Mouse (Mus musculus): ENCODE measurements around the gene Eif1ax.
"Not testable (repeated sequence)": the region's sequence is repeated elsewhere in the genome, so short reads cannot be mapped to it uniquely, and the experiment has no call there.

The Eif1ax gene

DNA sequence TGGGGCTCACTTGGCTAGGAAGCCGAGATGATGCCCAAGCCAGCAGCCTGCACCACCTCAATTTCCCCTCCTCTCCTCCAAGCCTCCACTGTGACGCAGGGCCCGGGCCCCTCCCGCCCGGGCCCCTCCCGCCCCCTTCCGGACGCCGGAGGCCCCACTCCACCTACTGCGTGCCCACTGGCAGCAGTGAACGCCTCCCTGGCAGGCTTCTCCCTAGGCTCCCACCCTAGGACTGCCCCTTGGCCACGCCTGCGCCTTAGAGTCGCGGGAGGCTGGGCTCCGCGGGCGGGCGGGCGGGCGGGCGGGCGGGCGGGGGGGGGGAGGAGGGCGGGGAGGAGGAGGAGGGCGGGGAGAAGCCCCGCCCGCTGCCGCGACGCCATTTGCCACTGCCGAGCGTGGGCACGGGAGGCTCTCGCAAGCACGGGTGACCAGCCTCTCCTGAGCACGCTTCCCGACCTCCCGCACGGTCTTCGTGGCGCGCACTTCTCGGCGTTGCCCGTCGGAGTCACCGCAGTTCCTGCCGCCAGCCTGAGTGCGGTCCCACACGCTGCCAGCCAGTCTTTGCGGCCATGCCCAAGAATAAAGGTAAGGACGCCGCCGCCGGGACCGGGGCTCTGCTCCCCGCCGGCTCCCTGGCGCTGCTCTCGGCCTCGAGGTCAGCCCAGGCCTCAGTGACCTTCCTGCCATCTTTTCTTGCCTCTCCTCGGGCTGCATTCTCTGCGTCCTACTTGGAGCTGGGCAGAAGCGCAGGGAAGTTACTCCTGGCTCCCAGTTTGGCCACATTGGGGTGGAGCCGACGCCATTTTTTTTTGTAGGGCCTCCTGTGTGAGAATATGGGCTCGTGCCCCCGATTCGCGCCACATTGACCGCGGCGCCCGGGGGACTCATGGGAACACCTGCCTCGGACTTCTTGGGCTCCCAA is at the start of gene Eif1ax:
Gene Eif1ax, plus strand, starts transcription at position 348 of the 922 bp plus-strand sequence.
- DNase-seq (ENCODE audit: low read depth, low spot score), result peak; percentile 76

DNA sequence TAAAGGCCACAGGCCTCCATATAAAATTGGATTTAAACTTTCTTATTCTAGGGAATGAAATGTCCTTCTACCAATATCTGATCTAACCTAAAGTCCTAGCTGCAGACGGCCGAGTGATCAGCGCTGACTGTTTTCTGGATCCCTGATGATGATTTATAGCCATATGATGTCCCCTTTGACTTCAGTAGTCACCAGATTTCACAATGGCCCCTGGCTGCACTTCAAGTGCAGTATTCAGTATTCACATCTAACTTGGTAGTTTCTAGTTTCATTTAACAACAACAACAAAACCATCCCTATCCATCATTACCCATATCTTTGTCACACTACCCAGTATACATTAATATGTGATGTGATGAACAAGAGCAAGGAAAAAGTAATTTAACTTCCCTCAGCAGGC is 7.5 kb upstream of the Eif1ax start:
- no peak for DNase-seq (ENCODE audit: low read depth, low spot score)

DNA sequence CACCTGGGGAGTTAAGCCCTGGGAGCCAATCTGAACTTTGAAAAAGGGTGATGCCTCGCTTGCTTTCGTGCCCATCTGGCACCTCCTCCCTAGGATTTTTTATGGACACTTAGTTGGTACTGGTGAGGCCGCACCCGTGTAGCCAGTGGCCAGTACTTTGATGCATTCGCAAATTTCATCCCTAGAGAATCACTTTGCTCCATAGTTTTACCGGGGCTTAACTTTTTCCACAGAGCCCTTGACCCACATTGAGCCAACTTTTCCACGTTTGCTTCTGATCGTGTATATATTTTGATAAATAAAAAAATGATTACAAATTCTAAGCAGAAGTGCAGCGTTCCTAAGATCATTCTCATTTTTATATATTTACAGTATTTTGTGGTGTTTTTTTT is 771 bp downstream of the Eif1ax start:
- DNase-seq (ENCODE audit: low read depth, low spot score), result no peak

DNA sequence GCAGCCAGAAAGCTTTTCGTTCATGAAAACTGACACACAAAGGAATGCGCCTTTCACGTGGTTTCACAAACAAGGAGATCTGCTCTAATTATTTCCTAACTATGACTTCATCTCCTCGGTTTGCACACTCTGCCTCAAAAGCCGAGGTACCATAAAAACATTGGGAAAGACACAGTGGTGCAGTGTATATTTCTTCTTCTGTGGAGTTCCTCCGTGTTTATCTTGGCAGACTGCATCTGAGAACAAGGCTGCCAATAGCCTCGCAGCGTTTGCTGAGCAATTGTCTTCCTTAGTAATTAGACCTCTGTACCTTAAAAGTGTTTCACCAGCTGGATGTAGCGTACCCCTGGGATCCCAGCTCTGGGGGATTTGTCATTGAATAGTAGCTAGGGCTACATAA is 15.1 kb downstream of the Eif1ax start:
- DNase-seq (ENCODE audit: low read depth, low spot score), result no peak

DNA sequence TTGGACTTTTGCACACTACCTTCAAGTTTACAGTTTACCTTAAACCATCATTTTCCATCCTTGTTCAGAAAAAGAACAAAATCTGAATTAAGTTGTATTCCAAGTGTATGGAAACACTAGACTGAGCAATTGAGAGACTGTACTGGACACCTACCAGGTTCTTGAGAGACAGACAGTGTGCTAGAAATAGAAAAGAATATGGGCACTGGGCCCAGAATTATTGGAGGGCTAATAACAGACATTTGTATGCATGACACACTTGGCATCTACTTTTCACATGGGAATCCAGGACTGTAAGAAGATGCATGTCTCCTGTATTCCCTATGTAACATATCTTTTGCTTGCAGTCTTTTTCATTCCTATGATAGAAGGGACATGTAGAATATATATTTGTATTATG is 17.0 kb downstream of the Eif1ax start:
- DNase-seq (ENCODE audit: low read depth, low spot score), result no peak

DNA sequence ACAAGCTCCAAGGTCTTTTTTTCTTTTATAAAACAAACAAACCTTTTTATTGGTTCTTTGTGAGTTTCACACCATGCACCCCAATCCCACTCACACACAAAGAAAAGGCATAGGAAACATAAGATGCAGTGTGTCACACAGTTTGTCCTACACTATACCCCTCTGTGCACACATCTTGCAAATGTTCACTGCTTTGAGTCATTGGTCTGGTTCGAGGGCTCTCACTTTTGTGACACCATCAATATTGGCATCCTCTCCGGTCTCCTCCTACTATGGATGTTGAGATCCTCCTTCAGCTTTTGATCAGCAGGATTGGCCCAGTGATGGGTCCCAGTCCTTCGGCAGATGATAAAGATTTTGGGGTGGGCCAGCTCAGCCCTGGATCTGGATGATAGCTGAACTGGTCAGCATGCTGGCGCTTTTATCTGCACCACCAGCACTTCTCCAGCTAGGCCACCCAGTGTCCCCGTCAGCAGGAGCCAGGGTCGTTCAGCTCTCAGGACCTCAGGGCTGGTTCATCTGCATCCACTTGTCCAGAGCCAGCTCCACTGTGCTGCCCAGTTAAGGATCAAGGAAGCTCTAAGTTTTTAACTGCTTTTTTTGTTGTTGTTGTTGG is 18.5 kb downstream of the Eif1ax start:
- DNase-seq (ENCODE audit: low read depth, low spot score), result no peak

DNA sequence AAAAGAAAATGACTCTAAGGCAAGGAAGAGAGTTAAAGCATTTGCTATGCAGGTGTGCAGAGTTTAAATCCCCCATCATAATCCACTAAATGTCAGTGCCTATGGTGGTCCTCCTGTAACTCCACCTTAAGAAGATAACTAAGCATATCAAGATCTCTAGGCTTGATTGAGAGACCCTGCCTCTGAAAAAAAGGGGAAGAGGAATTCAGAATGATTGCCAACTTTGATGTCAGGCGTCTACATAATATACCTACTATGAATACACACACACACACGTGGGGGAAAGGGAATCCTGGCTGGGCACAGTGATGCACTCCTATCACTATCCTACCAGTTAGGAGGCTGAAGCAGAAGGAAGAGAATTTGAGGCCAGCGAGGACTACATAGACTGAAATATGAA is 19.3 kb downstream of the Eif1ax start:
- no peak for DNase-seq (ENCODE audit: low read depth, low spot score)

DNA sequence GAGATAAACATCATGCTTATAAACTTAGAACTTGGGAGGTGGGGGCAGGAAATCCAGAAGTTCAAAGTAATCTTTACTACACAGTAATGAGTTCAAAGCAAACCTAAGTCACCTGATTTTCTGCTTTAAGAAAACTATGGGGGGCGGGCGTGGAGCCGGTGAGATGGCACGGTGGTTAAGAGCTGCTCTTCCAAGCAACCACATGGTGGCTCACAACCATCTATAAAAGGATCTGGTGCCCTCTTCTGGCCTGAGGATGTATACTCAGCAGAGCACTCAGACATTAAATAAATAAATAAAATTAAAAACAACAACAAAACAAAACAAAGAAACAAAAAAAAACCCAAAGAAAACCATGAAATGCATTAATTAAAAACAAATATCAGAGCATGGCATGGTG is 37.3 kb downstream of the Eif1ax start:
- no peak for DNase-seq (ENCODE audit: low read depth, low spot score)

DNA sequence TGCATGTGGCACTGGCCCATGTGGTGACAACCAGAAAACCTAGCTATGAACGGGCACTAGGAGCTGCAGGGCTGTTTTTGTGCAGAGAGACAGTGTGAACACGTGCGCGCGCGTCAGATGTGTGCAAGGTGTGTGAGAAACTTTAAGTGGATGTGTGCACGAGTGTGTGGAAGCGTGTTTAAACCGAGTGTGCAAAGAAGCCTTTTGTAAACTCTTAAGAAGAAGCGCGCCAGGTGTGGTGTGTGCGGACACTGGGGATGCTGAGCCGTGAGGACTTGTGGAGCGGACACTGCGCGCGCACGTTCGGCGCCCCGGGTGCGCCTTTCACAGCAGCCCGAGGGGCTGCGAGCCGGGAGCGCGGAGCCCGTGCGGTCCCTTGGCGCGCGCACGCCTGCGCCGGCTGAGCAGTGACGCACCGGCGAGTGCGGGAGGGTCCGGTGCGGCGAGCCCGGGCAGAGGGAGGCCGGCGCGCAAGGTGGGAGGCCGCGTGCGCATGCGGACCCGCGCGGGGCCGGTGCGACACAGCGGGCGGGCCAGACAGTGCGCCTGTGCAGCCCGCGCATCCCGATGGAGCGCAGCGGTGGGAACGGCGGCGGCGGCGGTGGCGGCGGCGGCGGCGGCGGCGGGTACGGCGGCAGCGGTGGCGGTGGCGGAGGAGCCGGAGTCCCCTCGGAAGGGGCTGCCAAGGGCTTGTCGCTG is 42.3 kb downstream of the Eif1ax start, which contains the start of gene Map7d2:
Gene Map7d2, plus strand, starts transcription at position 443 of the 699 bp plus-strand sequence.
- peak; percentile 45 for DNase-seq (ENCODE audit: low read depth, low spot score)

DNA sequence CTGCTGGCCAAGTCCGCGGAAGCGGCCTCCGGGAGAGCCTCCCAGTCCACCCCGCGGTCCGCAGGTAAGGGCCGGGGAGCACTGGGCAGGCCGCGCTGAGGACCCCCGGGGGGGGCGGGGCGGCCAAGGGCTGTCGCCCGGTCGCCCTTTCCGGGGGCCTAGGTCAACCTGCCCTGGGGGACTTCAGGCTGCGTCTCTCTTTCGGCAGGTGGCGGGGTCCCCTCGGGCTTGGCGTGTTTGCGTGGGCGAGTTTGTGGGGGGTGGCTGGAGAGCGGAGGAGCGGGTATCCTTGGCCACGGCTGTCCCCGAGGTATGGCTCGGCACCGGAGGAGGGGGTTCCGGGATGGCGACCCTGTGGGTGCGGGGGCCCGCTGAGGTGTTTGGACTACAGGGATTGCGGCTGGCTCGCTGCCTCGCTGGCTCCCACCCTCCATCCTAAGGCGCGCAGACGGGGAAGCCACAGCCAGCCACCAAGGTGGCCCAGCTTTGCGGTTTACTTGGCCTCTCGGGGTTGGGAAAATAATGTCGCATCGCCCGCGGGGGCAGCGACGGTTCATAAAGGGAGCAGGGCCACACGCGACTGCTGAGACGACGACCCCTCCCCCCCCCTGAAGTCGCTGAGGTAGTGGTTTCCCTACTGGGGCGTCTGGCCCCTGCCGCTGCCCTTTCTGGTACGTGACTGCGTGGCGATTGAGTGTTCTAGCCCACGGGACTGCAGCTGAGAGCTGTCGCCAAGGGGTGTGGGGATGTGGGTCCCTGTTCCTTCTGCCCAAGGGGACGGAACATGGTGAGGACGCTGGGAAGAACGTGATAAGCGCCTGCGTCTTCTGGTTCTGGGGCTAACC is 43.1 kb downstream of the Eif1ax start:
- DNase-seq (ENCODE audit: low read depth, low spot score), result no peak

DNA sequence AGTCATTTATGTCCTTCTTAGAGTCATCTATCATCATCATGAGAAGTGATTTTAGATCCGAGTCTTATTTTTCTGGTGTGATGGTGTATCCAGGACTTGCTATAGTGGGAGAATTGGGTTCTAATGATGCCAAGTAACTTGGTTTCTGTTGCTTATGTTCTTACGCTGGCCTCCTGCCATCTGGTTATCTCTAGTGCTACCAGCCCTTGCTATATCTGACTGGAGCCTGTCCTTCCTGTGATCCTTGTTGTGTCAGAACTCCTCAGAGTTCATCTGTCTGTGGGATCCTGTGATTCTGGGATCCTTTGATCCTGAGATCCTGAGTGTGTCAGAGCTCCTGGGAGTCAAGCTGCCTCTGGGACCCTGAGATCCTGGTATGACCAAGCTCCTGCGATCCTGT is 58.5 kb downstream of the Eif1ax start:
- DNase-seq (ENCODE audit: low read depth, low spot score), result not testable (repeated sequence)

Measured in mesoderm, embryonic 11.5 days (tissue).